Comparison of ENCODE assay signal across 8 mouse cellular contexts in genomic region chr4:155219271-155220212, GRCm38 (mm10). TPM values are rescaled to one million over a fixed set of nuclear protein-coding genes. Genes with fewer than 3 reads are reported as not detected.
DNase-seq lines count a peak whose midpoint lies in the region; ATAC-seq and TF ChIP-seq lines count a peak whose summit lies in the region.

No protein-coding gene starts in this region.

- no peaks in the 10 kb centered on the region for H3K36me3 ChIP-seq in heart, embryonic 12.5 days
- peaks cover 4% of the 10 kb centered on the region; the same call in 1 of the 2 replicates for H3K36me3 ChIP-seq in ES-Bruce4 (ENCODE audit: control insufficient read depth, insufficient read depth, low read length, poor library complexity, severe bottlenecking)
- no peaks in the 10 kb centered on the region for H3K36me3 ChIP-seq in heart, postnatal 0 days (replicated peaks; ENCODE audit: control insufficient read depth, insufficient read depth, low read length)
- H3K36me3 ChIP-seq in midbrain, embryonic 12.5 days: no peaks in the 10 kb centered on the region

- no peaks in the 10 kb centered on the region for H3K9me3 ChIP-seq in heart, embryonic 12.5 days (replicated peaks)
- no peaks in the 10 kb centered on the region for H3K9me3 ChIP-seq in ES-Bruce4 (replicated peaks; ENCODE audit: control insufficient read depth, insufficient read depth, low read length, poor library complexity, severe bottlenecking)
- no peaks in the 10 kb centered on the region for H3K9me3 ChIP-seq in heart, postnatal 0 days (replicated peaks; ENCODE audit: control insufficient read depth, low read length)
- H3K9me3 ChIP-seq in midbrain, embryonic 12.5 days: no peaks in the 10 kb centered on the region

- peak overlapping the region; percentile 99 for H3K9ac ChIP-seq in heart, embryonic 12.5 days
- H3K9ac ChIP-seq in ES-Bruce4 (ENCODE audit: low read depth, poor library complexity, severe bottlenecking): 0 out of 2 replicates have a peak overlapping the region, but pooled peaks have one; percentile 86
- peak overlapping the region; percentile 83 for H3K9ac ChIP-seq in heart, postnatal 0 days (replicated peaks; ENCODE audit: low read depth, low read length)
- peak overlapping the region; percentile 98 for H3K9ac ChIP-seq in midbrain, embryonic 12.5 days (replicated peaks)

- peak overlapping the region; percentile 97 for H3K4me2 ChIP-seq in heart, embryonic 12.5 days
- peak overlapping the region; percentile 91 for H3K4me2 ChIP-seq in heart, postnatal 0 days (ENCODE audit: low read depth, low read length)
- H3K4me2 ChIP-seq in midbrain, embryonic 12.5 days (replicated peaks): peak overlapping the region; percentile 98

- no peak for ATAC-seq in heart, embryonic 12.5 days (ENCODE audit: insufficient number of reproducible peaks, low FRiP score)
- no peak for ATAC-seq in heart, postnatal 0 days (ENCODE audit: insufficient read depth, low read depth)
- ATAC-seq in midbrain, embryonic 12.5 days (ENCODE audit: low FRiP score, low read depth): no peak

- no peaks in the 10 kb centered on the region for H3K27me3 ChIP-seq in heart, embryonic 12.5 days (replicated peaks)
- no peaks in the 10 kb centered on the region for H3K27me3 ChIP-seq in ES-Bruce4 (ENCODE audit: control insufficient read depth, insufficient read depth, low read length, poor library complexity, severe bottlenecking)
- no peaks in the 10 kb centered on the region for H3K27me3 ChIP-seq in heart, postnatal 0 days (ENCODE audit: control insufficient read depth, insufficient read depth, low read length)
- H3K27me3 ChIP-seq in midbrain, embryonic 12.5 days: no peaks in the 10 kb centered on the region

- H3K4me1 ChIP-seq in heart, embryonic 12.5 days (replicated peaks): peaks cover 71% of the 10 kb centered on the region
- peaks cover 9% of the 10 kb centered on the region for H3K4me1 ChIP-seq in ES-Bruce4 (ENCODE audit: control insufficient read depth, insufficient read depth, low read length)
- H3K4me1 ChIP-seq in heart, postnatal 0 days (ENCODE audit: control insufficient read depth, insufficient read depth): peaks cover 64% of the 10 kb centered on the region
- H3K4me1 ChIP-seq in midbrain, embryonic 12.5 days: peaks cover 74% of the 10 kb centered on the region

- peak overlapping the region; percentile 45; the same call in 1 of the 2 replicates for H3K27ac ChIP-seq in heart, embryonic 12.5 days (ENCODE audit: poor library complexity, severe bottlenecking)
- no peak overlapping the region for H3K27ac ChIP-seq in ES-Bruce4 (ENCODE audit: insufficient read depth, low read length)
- H3K27ac ChIP-seq in heart, postnatal 0 days (ENCODE audit: low read depth): peak overlapping the region; percentile 18; the same call in 1 of the 2 replicates
- H3K27ac ChIP-seq in midbrain, embryonic 12.5 days (replicated peaks): no peak overlapping the region; the same call in 1 of the 2 replicates

- no peak for TF ChIP-seq CTCF in ES-Bruce4 (IDR thresholded peaks at IDR 0.05; ENCODE audit: low read depth, low read length)
- TF ChIP-seq CTCF in heart, postnatal 0 days (IDR thresholded peaks at IDR 0.05; ENCODE audit: low read depth): no peak

- WGBS in heart, embryonic 12.5 days: 47% methylated on average over 12 of the region's 12 CpGs
- WGBS in heart, postnatal 0 days: 35% methylated on average over 12 of the region's 12 CpGs
- WGBS in midbrain, embryonic 12.5 days: 70% methylated on average over 12 of the region's 12 CpGs

- no peak for DNase-seq in heart, postnatal 10 days
- DNase-seq in heart, postnatal 0 days (ENCODE audit: low spot score): no peak
- DNase-seq in right cerebral cortex, adult 2 months (ENCODE audit: low spot score in 2 of 2): no peak
- DNase-seq in thymus, postnatal 14 days: no peak
- DNase-seq in spleen, adult 12 weeks (ENCODE audit: low spot score): no peak

- peak overlapping the region; percentile 98 for H3K4me3 ChIP-seq in heart, embryonic 12.5 days
- H3K4me3 ChIP-seq in ES-Bruce4 (ENCODE audit: low read depth, low read length): peak overlapping the region; percentile 50
- peak overlapping the region; percentile 78 for H3K4me3 ChIP-seq in heart, postnatal 0 days (ENCODE audit: low read depth, low read length)
- peak overlapping the region; percentile 95 for H3K4me3 ChIP-seq in midbrain, embryonic 12.5 days

- TF ChIP-seq EP300 in ES-Bruce4 (IDR thresholded peaks at IDR 0.05; ENCODE audit: insufficient read depth, low read depth, low read length): no peak
- no peak for TF ChIP-seq EP300 in heart, postnatal 0 days (IDR thresholded peaks at IDR 0.05; ENCODE audit: low read depth)

- TF ChIP-seq POLR2A in ES-Bruce4 (IDR thresholded peaks at IDR 0.05; ENCODE audit: insufficient read depth, low read length): no peak

- intact Hi-C loops in heart, postnatal 10 days (cut with DNase I): loop anchor here (2.0 to 5.0 kb wide), 3 partner anchors 29 to 69 kb away; partner anchors contain the start of gene Faap20

RNA-seq across cellular contexts. Expression of gene Ski, which starts 2.9 kb away (rescaled TPM):
- polyA plus RNA-seq in heart, embryonic 12.5 days (2016; fragmentation: Nextera tagmentation; extraction: Ambion mirVana): 11.9 and 14.0 TPM in 2 replicates
- 10 to 100 TPM; 89.2 to 89.6 TPM for total RNA-seq in heart, postnatal 10 days (2021)
- 63.5 and 67.2 TPM in 2 replicates for polyA plus RNA-seq in ES-Bruce4 (2011; ENCODE audit: insufficient read depth, insufficient read length, low read depth, missing spikeins)
- total RNA-seq in heart, postnatal 0 days (2014; rRNA removed; ENCODE audit: low replicate concordance): 53.2 and 60.6 TPM in 2 replicates
- polyA plus RNA-seq in heart, postnatal 0 days (2015; fragmentation: Nextera tagmentation; extraction: Ambion mirVana): 7.7 and 9.3 TPM in 2 replicates
- polyA plus RNA-seq in midbrain, embryonic 12.5 days (2016; fragmentation: Nextera tagmentation; extraction: Ambion mirVana): 11.2 and 12.2 TPM in 2 replicates

RNA-seq across cellular contexts. Expression of gene Faap20, which starts 30.1 kb away (rescaled TPM):
- polyA plus RNA-seq in heart, embryonic 12.5 days (2016; fragmentation: Nextera tagmentation; extraction: Ambion mirVana): 61.0 and 65.1 TPM in 2 replicates
- 10 to 100 TPM; 25.7 to 28.2 TPM for total RNA-seq in heart, postnatal 10 days (2021)
- polyA plus RNA-seq in ES-Bruce4 (2011; ENCODE audit: insufficient read depth, insufficient read length, low read depth, missing spikeins): 22.9 and 25.2 TPM in 2 replicates
- 45.8 and 69.2 TPM in 2 replicates for total RNA-seq in heart, postnatal 0 days (2014; rRNA removed; ENCODE audit: low replicate concordance)
- 48.1 and 51.0 TPM in 2 replicates for polyA plus RNA-seq in heart, postnatal 0 days (2015; fragmentation: Nextera tagmentation; extraction: Ambion mirVana)
- 102 TPM in 2 replicates for polyA plus RNA-seq in midbrain, embryonic 12.5 days (2016; fragmentation: Nextera tagmentation; extraction: Ambion mirVana)

Comparison
In these comparisons a context has a peak if more than half of its experiments do, and no peak if none do; other contexts are left out.
1. H3K27ac ChIP-seq: peak in heart, embryonic 12.5 days (single experiment) and heart, postnatal 0 days (single experiment); none in ES-Bruce4 (single experiment) and midbrain, embryonic 12.5 days (single experiment).
2. Peak in every context shown above with its lines, with median percentiles within 50 percentile points of each other: H3K4me2 ChIP-seq, H3K4me3 ChIP-seq and H3K9ac ChIP-seq.